Mouse (Mus musculus) spleen, adult 2 months (tissue): ENCODE data around the gene Vmn2r95. TPM values are rescaled to one million over a fixed set of nuclear protein-coding genes. Genes with fewer than 3 reads are reported as not detected.
A peak's percentile ranks its signal among the peaks of the same experiment; 100 is the strongest.
"Not testable (repeated sequence)": the region's sequence is repeated elsewhere in the genome, so short reads cannot be mapped to it uniquely, and the experiment has no call there.

ENCODE experiments used
- DNase-seq, 2 experiments: peaks; one replicate each; pipeline versions ENCODE4 v3.0.0 to v3.0.0-alpha.2; 2012 to 2021; ENCODE audit warnings: low spot score in 2 of 2, low read depth in 1 of 2
- H3K27ac ChIP-seq: fragments of 200-500 bp; 2 replicates; pipeline ENCODE4 v1.5.1; 2012; ENCODE audit warnings: low read length, inconsistent platforms; ENCODE audit not compliant: insufficient read depth
- H3K27me3 ChIP-seq: fragments of 200-500 bp; 2 replicates; pipeline ENCODE4 v1.6.1; 2012; ENCODE audit warnings: mild to moderate bottlenecking, moderate library complexity, low read length, inconsistent platforms; ENCODE audit not compliant: control insufficient read depth, insufficient read depth
- H3K36me3 ChIP-seq: fragments of 200-500 bp; 2 replicates; pipeline ENCODE4 v1.6.1; 2012; ENCODE audit warnings: mild to moderate bottlenecking, low read length, inconsistent platforms; ENCODE audit not compliant: control insufficient read depth, insufficient read depth
- H3K4me1 ChIP-seq: fragments of 200-500 bp; 2 replicates; pipeline ENCODE4 v1.6.1; 2011; ENCODE audit warnings: inconsistent platforms; ENCODE audit not compliant: control insufficient read depth, insufficient read depth, insufficient read length
- H3K4me3 ChIP-seq: fragments of 200-500 bp; 2 replicates; pipeline ENCODE4 v1.5.1; 2011; ENCODE audit warnings: mild to moderate bottlenecking, inconsistent platforms; ENCODE audit not compliant: insufficient read depth, insufficient read length; ENCODE audit errors: extremely low read depth
- CTCF ChIP-seq: fragments of 200-500 bp; IDR thresholded peaks from 2 replicates; pipeline ENCODE4 v1.5.1; 2011; ENCODE audit warnings: mild to moderate bottlenecking, inconsistent platforms; ENCODE audit not compliant: insufficient read depth, insufficient read length, insufficient replicate concordance; ENCODE audit errors: extremely low read depth
- POLR2A ChIP-seq: fragments of 200-500 bp; IDR thresholded peaks from 2 replicates; pipeline ENCODE4 v1.6.1; 2011; ENCODE audit warnings: low read depth, low read length, inconsistent platforms
- WGBS: fragments of 180-500 bp; shearing (Covaris S2); methylation state at CpG from one replicate; pipeline ENCODE4 v1.1.7; 2018; 5-methylcytosine and 5-hydroxymethylcytosine counted together
- polyA plus RNA-seq: library from polyadenylated mRNA; depleted of rRNA; stranded (reverse); fragments of >200 nt; gene quantifications from 2 replicates; pipeline ENCODE4 v1.2.3, GENCODE M21; 2012; rRNA removed

Gene Vmn2r95
- not detected in 2 replicates for polyA plus RNA-seq

- H3K4me3 ChIP-seq, result no peak within 1 kb of the TSS
- H3K4me1 ChIP-seq, result no peaks in the 10 kb centered on the region
- WGBS, result 18% methylated on average over 1 of the region's 1 CpGs
Measured at GRCm38 (mm10) chr17:18423778-18424177, at the start of gene Vmn2r95. Gene Vmn2r95 (plus strand): TSS chr17:18424078.

GRCm38 (mm10) chr17:18455619-18456140, 31.8 kb downstream of the Vmn2r95 start:
- H3K36me3 ChIP-seq, result no peaks in the 10 kb centered on the region
- 77% methylated on average over 3 of the region's 3 CpGs for WGBS
- no peak overlapping the region for H3K4me3 ChIP-seq
- TF ChIP-seq CTCF, result no peak
- H3K4me1 ChIP-seq, result no peaks in the 10 kb centered on the region
- no peaks in the 10 kb centered on the region for H3K27me3 ChIP-seq
- DNase-seq, result no peak
- H3K27ac ChIP-seq, result no peak overlapping the region

More at GRCm38 (mm10) chr17:18423778-18424177, at the start of gene Vmn2r95:
- TF ChIP-seq POLR2A (no peak), CTCF (no peak)
- Histone ChIP-seq H3K27ac (no peak within 1 kb of the TSS), H3K36me3 (no peaks in the 10 kb centered on the region), H3K27me3 (no peaks in the 10 kb centered on the region)
- no peak for DNase-seq

GRCm38 (mm10) chr17:18458126-18458634, 34.3 kb downstream of the Vmn2r95 start:
- not testable (repeated sequence) for H3K36me3 ChIP-seq, H3K4me1 ChIP-seq, H3K27me3 ChIP-seq, H3K4me3 ChIP-seq
- WGBS, result 67% methylated on average over 3 of the region's 3 CpGs
- H3K27ac ChIP-seq, result peak overlapping the region; percentile 57; the same call in 1 of the 2 replicates
- DNase-seq, result peak in 1 of 2 experiments; percentile 2

GRCm38 (mm10) chr17:18462695-18463094, 38.8 kb downstream of the Vmn2r95 start:
- TF ChIP-seq POLR2A, result no peak
- no peak for TF ChIP-seq CTCF

GRCm38 (mm10) chr17:18479885-18480284, 56.0 kb downstream of the Vmn2r95 start:
- Histone ChIP-seq H3K4me1 (no peaks in the 10 kb centered on the region), H3K36me3 (no peaks in the 10 kb centered on the region), H3K4me3 (no peak overlapping the region), H3K27ac (no peak overlapping the region), H3K27me3 (no peaks in the 10 kb centered on the region)
- 55% methylated on average over 1 of the region's 1 CpGs for WGBS
- DNase-seq, result no peak
- TF ChIP-seq POLR2A (no peak), CTCF (no peak)

More at GRCm38 (mm10) chr17:18462695-18463094, 38.8 kb downstream of the Vmn2r95 start:
- Histone ChIP-seq H3K27me3 (no peaks in the 10 kb centered on the region), H3K27ac (no peak overlapping the region), H3K4me3 (no peak overlapping the region), H3K36me3 (no peaks in the 10 kb centered on the region), H3K4me1 (no peaks in the 10 kb centered on the region)
- no peak for DNase-seq

Other genes with a start within 250 kb of the Vmn2r95 start
- not detected in 2 replicates for gene Vmn2r94, start 146.3 kb upstream of the Vmn2r95 start, polyA plus RNA-seq
- gene Vmn2r93, start 126.0 kb upstream of the Vmn2r95 start, polyA plus RNA-seq, result not detected in 2 replicates
- 0.01 and 0.04 TPM in 2 replicates for gene Vmn2r96, start 149.1 kb downstream of the Vmn2r95 start, polyA plus RNA-seq